Mouse (Mus musculus): ENCODE measurements at regions not wholly inside any gene's neighbourhood (a gene's known extent, or its start where the extent isn't known, plus 50 kb on each side); places are given as distances from the start of the nearest gene placed in this dataset.

- no peak for DNase-seq (ENCODE audit: low read depth, low spot score)
These were observed 183.4 kb downstream of the Ly86 start for GRCm38 (mm10) chr13:37528380-37528779.

- no peak for DNase-seq (ENCODE audit: low read depth, low spot score)
These were observed 183.9 kb downstream of the Ly86 start for GRCm38 (mm10) chr13:37528876-37529275.

DNA sequence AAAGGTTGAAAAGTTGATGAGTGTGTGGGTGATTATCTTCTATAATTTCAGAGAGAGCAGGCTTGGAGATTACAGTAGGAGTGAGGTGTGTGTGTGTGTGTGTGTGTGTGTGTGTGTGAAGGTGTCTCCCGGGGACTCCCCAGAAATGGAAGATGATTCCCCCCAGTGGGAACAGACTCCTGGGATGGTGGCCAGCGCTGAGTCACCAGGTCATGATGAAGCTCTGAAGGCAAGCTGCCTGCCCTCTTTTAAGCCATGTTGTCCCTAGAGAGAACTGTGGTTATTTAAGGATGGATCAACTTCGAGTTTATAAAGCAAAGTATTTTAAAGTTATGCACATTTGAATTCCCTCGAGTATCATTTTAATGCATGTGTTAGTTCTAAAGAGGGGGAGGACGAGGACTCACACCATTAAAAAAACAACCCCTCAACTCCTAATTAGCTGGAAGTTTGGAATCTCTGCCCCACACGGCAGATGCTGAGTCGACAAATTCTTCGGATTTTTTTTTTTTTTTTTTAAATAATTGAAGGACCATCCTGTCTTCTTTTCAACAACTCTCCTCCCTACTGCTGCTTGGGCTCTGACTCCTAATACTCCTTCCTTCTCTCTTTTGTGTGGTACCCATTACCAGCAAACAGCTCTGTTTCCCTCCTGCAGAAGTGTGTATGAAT is 186.6 kb downstream of the Ly86 start:
- no peak for DNase-seq (ENCODE audit: low read depth, low spot score)

GRCm38 (mm10) chr13:37532596-37533170 is 187.7 kb downstream of the Ly86 start:
- DNase-seq (ENCODE audit: low read depth, low spot score), result no peak

DNA sequence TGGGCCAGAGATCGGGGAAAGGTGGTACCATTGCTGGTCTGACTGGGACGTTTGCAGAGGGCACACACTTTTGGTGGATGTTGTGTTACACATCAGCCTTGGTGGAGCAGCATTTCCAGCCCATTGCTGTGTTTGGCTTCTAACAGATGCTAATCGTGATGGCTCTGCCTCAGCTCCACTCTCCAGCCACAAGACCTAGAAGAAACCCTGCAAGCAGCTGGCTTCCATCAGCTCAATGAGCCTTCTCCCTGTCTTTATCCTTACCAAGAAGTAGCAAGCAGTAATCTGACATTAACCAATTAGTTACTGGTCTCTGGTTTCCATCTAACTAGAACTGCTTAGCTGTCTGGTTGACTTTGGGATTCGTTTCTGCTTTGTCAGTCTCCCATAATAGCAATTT is 188.8 kb downstream of the Ly86 start:
- DNase-seq (ENCODE audit: low read depth, low spot score), result no peak

GRCm38 (mm10) chr13:37537330-37537729 is 192.3 kb downstream of the Ly86 start:
- no peak for DNase-seq (ENCODE audit: low read depth, low spot score)

GRCm38 (mm10) chr13:37537793-37538192 is 192.8 kb downstream of the Ly86 start:
- DNase-seq (ENCODE audit: low read depth, low spot score), result no peak

GRCm38 (mm10) chr13:37540980-37541531 is 196.0 kb downstream of the Ly86 start:
- DNase-seq (ENCODE audit: low read depth, low spot score), result no peak

DNA sequence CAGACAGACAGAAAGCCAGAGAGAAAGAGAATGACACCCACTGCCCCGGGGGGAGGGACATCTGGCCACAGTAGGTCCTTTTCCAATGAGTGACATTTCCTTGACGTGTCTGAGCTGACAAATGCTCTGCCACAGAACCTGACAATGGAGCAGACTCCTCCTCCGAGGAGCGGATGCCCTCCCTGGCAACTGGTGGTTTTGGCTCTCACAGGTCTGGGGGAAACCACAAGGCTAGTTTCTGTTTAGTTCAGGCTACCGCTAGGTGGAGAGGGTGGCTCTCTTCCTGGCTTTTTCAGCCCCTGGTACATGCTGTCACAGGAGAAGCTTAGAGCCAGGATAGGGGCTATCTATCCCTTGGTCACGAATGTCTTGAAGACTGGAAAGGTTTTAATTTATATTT is 196.7 kb downstream of the Ly86 start:
- no peak for DNase-seq (ENCODE audit: low read depth, low spot score)

DNA sequence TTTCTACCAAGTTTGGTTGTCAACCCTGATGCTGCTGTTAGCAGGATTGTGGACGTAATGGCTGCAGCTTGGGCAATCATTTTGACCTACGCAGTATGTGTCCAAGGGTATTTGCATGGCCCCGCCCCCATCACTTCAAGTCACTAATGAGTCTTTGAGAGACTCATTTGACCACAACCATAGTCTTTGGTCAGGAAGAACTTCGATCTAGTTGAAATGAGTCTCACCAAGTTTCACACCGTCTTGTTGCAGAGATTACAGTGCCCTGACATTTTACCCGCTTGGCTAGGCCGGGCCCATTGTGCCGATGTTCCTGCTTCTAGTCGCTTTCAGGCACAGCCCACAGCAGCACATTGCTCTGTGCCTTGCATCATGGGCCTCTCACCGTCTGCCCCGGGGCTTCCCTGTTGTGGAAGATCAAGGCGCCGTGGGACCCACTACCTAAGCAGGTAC is 197.8 kb downstream of the Ly86 start:
- no peak for DNase-seq (ENCODE audit: low read depth, low spot score)

- no peak for DNase-seq (ENCODE audit: low read depth, low spot score)
These were observed 198.8 kb downstream of the Ly86 start for GRCm38 (mm10) chr13:37543788-37544187.

GRCm38 (mm10) chr13:37544696-37545095 is 199.7 kb downstream of the Ly86 start:
- no peak for DNase-seq (ENCODE audit: low read depth, low spot score)

GRCm38 (mm10) chr13:37546556-37546955 is 201.5 kb downstream of the Ly86 start:
- no peak for DNase-seq (ENCODE audit: low read depth, low spot score)

GRCm38 (mm10) chr13:37550584-37550983 is 205.6 kb downstream of the Ly86 start:
- no peak for DNase-seq (ENCODE audit: low read depth, low spot score)

GRCm38 (mm10) chr13:37553392-37553791 is 208.4 kb downstream of the Ly86 start:
- DNase-seq (ENCODE audit: low read depth, low spot score), result no peak

DNA sequence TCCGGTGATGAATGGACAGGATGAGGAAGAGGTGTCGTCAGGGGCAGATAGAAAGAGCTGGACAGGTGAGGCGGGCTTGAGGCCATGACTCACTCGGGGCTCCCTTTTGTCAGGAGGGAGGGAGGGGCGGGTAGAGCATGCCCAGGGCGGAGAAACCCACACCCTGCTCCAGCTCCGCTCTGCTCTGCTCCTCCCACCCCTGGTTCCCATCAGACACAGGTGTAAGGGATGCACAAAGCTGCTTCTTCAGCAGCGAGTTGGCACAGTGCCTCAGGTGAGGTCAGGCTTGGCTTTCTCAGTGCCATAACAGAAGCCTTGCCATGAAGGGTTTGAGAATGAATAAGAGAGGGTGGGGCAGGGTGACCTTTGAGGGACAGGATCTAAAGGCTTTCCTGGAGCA is 212.2 kb downstream of the Ly86 start:
- DNase-seq (ENCODE audit: low read depth, low spot score), result no peak

DNA sequence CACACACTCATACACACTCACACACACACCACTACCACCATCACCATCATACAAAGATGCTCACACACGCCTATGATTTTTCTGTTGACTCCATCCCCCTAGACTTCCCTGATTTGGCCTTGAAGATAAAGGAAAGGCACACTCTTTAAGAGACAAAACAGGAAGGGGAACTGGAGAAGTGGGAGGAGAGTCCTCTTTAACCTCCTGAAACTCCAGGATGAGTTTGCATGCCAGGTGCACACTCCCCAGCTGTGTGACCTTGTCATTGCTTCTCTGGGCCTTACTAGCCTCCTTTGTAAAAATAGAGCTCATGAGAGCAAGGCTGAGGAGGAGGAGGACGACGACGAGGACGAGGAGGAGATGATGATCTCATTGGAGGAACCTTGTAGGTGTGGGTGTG is 212.8 kb downstream of the Ly86 start:
- DNase-seq (ENCODE audit: low read depth, low spot score), result no peak

GRCm38 (mm10) chr13:37559056-37559455 is 214.0 kb downstream of the Ly86 start:
- DNase-seq (ENCODE audit: low read depth, low spot score), result no peak

DNA sequence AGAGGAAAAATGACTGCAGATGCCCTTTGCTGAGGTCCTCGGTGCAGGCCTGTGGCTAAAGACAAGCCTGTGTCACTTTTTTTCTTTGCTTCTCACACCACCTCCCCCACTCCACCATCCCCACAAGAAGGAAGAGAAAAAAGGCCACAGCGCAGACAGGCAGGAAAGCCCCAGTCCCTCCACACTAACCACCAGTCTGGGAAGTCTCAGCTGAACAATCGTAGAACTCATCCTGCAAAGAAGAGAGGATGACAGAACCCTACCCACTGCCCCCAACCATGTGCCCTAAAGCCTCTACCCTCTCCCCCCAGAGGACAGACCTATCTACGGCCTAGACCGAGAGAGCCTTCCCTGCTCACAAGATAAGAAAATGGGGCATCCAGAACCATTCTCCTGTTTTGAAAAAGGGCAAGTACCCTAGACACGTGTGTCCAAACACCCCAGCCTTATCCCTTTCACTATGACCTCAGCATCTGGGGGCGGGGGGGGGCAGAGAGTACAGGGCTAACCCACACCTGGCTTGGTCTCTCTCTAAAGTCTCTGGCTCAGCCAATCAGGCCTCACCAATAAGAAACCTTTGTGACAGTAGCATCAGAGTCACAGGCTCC is 214.8 kb downstream of the Ly86 start:
- DNase-seq (ENCODE audit: low read depth, low spot score), result no peak

DNA sequence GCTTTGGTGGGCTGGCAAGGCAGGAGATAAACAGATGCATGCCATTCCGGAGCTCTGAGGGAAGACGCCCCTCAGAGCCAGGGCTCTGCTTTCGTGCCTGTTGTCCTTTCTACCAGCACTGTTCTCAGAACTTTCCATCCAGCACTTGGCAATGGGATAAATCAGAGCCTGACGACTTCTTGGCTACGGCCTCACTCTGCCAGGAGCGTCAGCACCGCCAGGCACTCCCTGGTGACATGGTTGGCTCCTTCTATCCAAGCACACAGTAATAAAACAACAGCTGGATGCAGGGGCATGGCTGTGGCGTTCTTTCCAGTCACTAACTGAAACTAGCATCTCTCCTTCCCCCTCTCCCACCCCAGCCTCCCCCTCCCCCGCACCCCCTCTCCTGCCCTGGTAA is 215.4 kb downstream of the Ly86 start:
- DNase-seq (ENCODE audit: low read depth, low spot score), result no peak

DNA sequence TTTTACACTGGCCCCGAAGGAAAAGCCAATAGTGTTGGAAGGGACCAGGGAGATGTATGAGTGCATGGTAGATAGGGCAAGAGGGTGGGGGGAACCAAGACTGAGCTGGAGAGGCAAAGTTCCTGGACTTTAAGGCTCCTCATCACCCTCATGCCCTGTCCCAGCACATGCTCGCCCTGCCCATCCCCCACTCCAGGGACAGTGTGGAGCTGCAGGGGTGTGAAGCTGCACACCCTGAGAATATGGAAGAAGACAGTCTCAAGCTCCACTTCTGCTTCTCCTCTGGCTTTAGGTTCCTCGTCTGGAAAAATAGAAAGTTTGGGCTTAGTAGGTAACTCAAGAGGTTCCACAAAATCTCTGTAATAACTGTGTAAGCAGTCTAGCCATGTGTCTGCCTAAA is 215.8 kb downstream of the Ly86 start:
- DNase-seq (ENCODE audit: low read depth, low spot score), result no peak

DNA sequence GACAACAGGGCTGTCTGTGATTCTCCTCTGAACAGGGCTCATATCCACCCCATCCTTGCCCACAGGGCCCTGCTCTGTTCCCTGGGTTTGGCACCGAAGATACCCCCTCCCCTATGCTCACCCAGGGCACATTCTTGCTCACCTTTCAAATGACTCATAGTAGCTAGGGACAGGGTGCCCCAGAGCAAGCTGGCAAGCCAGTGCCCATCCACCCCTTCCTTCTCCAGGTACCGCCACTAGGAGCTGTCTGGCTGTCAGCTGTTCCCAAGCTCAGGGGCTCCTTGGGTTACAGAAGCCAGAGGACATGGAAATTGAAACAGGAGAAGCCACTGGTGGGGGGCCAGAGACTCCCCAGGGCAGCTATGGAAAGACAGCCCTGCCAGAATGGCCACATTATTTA is 216.4 kb downstream of the Ly86 start:
- no peak for DNase-seq (ENCODE audit: low read depth, low spot score)

DNA sequence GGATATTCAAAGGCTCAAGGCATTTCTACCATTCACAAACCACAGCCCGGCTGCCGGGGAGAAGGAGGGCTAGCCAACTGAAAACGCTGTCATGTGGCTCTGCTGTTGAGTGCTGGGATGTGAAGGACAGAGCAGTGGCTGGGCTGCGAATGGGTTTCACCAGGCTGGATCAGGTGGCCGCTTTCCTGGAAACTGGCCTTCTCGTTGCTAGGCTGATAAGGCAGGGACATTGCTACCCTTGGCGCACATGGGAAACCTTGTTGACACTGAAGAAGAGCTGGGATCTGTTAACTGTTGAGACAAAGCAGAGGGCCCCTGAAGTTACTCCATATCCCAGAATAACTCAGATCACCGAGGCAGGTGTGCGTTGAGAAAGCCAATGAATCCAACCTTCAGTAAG is 216.1 kb upstream of the Rreb1 start:
- no peak for DNase-seq (ENCODE audit: low read depth, low spot score)

Data from c-Kit-negative CD71-positive TER-119-positive erythroid progenitor cells, embryonic 14.5 days (primary cell).